Mouse (Mus musculus) spleen, adult 2 months (tissue): Measurements from ENCODE around the gene Pold4. TPM values are rescaled to one million over a fixed set of nuclear protein-coding genes. Genes with fewer than 3 reads are reported as not detected.

Experiments used
- DNase-seq, 2 experiments: peaks; one replicate each; pipeline versions ENCODE4 v3.0.0 to v3.0.0-alpha.2; 2012 to 2021; ENCODE audit warnings: low spot score in 2 of 2, low read depth in 1 of 2
- H3K27ac ChIP-seq: fragments of 200-500 bp; 2 replicates; pipeline ENCODE4 v1.5.1; 2012; ENCODE audit warnings: low read length, inconsistent platforms; ENCODE audit not compliant: insufficient read depth
- H3K27me3 ChIP-seq: fragments of 200-500 bp; 2 replicates; pipeline ENCODE4 v1.6.1; 2012; ENCODE audit warnings: mild to moderate bottlenecking, moderate library complexity, low read length, inconsistent platforms; ENCODE audit not compliant: control insufficient read depth, insufficient read depth
- H3K36me3 ChIP-seq: fragments of 200-500 bp; 2 replicates; pipeline ENCODE4 v1.6.1; 2012; ENCODE audit warnings: mild to moderate bottlenecking, low read length, inconsistent platforms; ENCODE audit not compliant: control insufficient read depth, insufficient read depth
- H3K4me1 ChIP-seq: fragments of 200-500 bp; 2 replicates; pipeline ENCODE4 v1.6.1; 2011; ENCODE audit warnings: inconsistent platforms; ENCODE audit not compliant: control insufficient read depth, insufficient read depth, insufficient read length
- H3K4me3 ChIP-seq: fragments of 200-500 bp; 2 replicates; pipeline ENCODE4 v1.5.1; 2011; ENCODE audit warnings: mild to moderate bottlenecking, inconsistent platforms; ENCODE audit not compliant: insufficient read depth, insufficient read length; ENCODE audit errors: extremely low read depth
- CTCF ChIP-seq: fragments of 200-500 bp; IDR thresholded peaks from 2 replicates; pipeline ENCODE4 v1.5.1; 2011; ENCODE audit warnings: mild to moderate bottlenecking, inconsistent platforms; ENCODE audit not compliant: insufficient read depth, insufficient read length, insufficient replicate concordance; ENCODE audit errors: extremely low read depth
- POLR2A ChIP-seq: fragments of 200-500 bp; IDR thresholded peaks from 2 replicates; pipeline ENCODE4 v1.6.1; 2011; ENCODE audit warnings: low read depth, low read length, inconsistent platforms
- WGBS: fragments of 180-500 bp; shearing (Covaris S2); methylation state at CpG from one replicate; pipeline ENCODE4 v1.1.7; 2018; 5-methylcytosine and 5-hydroxymethylcytosine counted together
- polyA plus RNA-seq: library from polyadenylated mRNA; depleted of rRNA; stranded (reverse); fragments of >200 nt; gene quantifications from 2 replicates; pipeline ENCODE4 v1.2.3, GENCODE M21; 2012

The Pold4 gene
- polyA plus RNA-seq, 1 experiment: 233 TPM

GRCm38 (mm10) chr19:4191528-4192250 lies 40.0 kb upstream of the Pold4 start, which contains the start of gene Ppp1ca:
TSS of gene Ppp1ca (plus strand) at chr19:4192065.
- 1% methylated on average over 39 of the region's 47 CpGs for WGBS
- TF ChIP-seq CTCF (peak; percentile 68; the same call in 1 of the 2 replicates), POLR2A (peak; percentile 92)
- DNase-seq: peak; percentile 91 to 98
- Histone ChIP-seq H3K4me1 (peaks cover 34% of the 10 kb centered on the region; the same call in 1 of the 2 replicates), H3K27ac (peak within 1 kb of the TSS; percentile 94), H3K36me3 (peaks cover 54% of the 10 kb centered on the region), H3K27me3 (no peaks in the 10 kb centered on the region), H3K4me3 (peak within 1 kb of the TSS; percentile 89)

DNA sequence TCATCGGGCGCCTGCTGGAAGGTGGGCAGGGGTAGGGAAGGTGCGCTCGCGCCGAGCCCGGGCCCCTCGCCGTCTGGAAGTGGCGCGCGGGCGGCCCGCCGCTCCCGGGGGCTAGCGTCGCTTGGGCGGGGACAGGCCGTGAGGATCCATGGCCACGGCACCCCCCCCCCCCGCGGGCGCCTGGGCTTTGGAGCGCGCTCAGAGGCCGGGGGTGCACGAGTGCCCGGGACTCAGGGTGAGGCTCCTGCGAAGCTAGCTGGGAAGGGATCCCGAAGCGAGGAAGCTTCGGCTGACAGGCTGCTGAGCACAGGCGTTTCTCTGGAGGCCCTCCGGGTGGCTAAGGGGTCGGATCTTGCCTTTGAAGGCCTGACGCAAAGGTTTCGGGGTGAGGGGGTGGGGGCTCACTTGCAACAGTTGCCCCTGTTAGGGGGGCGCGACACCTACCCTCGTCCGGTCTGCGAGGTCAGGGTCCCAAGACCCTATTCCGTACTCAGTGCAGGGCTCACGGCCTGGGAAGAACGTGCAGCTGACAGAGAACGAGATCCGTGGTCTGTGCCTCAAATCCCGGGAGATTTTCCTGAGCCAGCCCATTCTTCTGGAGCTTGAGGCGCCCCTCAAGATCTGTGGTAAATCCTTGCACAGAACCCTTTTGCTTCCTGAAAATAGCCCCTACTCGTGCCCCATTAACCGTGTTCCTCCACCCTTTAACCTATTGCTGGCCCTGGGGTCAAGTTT lies 39.3 kb upstream of the Pold4 start:
- peaks cover 53% of the 10 kb centered on the region for H3K36me3 ChIP-seq
- peaks cover 28% of the 10 kb centered on the region; the same call in 1 of the 2 replicates for H3K4me1 ChIP-seq
- peak overlapping the region; percentile 94 for H3K27ac ChIP-seq
- no peaks in the 10 kb centered on the region for H3K27me3 ChIP-seq
- H3K4me3 ChIP-seq: peak overlapping the region; percentile 89
- 1% methylated on average over 50 of the region's 52 CpGs for WGBS
- DNase-seq: no peak
- TF ChIP-seq CTCF (no peak), POLR2A (no peak)

DNA sequence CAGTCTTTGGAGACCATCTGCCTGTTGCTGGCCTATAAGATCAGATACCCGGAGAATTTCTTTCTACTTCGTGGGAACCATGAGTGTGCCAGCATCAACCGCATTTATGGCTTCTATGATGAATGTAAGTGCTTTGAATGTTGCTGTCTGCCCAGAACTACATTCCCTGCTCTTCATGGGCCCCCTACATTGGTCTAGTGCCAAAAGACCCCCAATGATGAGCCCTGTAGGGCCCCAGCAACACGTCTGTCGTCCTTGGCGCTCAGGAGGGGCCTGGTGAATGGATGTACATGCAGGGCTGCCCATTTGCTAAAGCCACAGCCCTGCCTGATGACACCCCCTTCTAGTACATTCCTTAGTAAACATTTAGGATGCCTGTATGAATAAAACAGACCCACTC lies 38.6 kb upstream of the Pold4 start:
- DNase-seq: no peak
- H3K4me3 ChIP-seq: peak overlapping the region; percentile 89
- 50% methylated on average over 6 of the region's 6 CpGs for WGBS
- H3K4me1 ChIP-seq: peaks cover 21% of the 10 kb centered on the region; the same call in 1 of the 2 replicates
- TF ChIP-seq CTCF (no peak), POLR2A (no peak)
- H3K36me3 ChIP-seq: peaks cover 48% of the 10 kb centered on the region
- no peaks in the 10 kb centered on the region for H3K27me3 ChIP-seq
- peak overlapping the region; percentile 94 for H3K27ac ChIP-seq

DNA sequence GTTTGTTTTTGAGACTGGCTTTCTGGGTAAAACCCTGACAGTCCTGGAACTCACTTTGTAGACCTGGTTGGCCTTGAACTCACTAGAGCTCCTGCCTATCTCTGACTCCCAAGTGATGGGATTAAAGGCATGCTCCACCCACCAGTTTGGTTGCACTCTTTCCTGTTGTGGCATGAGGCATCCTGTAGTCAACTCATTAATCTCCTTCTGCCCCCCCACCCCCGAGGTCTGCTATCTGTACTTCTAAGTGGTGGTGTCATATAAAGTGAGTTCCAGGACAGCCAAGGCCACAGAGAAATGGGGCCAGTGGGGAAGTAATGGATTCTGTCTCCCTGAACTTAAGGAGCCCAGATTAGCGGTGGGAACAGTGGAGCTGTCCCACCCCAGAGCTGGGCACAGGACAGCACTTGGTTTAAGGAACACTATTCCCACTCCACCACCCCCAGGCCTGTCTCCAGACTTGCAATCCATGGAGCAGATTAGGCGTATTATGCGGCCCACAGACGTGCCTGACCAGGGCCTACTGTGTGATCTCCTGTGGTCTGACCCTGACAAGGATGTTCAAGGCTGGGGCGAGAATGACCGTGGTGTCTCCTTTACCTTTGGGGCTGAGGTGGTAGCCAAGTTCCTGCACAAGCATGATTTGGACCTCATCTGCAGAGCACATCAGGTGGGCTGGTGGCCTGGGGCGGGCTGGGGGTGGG lies 37.5 kb upstream of the Pold4 start:
- Histone ChIP-seq H3K36me3 (peaks cover 42% of the 10 kb centered on the region), H3K27me3 (no peaks in the 10 kb centered on the region), H3K27ac (peak overlapping the region; percentile 8; the same call in 1 of the 2 replicates), H3K4me1 (peaks cover 13% of the 10 kb centered on the region; the same call in 1 of the 2 replicates), H3K4me3 (no peak overlapping the region)
- TF ChIP-seq POLR2A: no peak
- no peak for TF ChIP-seq CTCF
- DNase-seq: no peak
- 84% methylated on average over 8 of the region's 8 CpGs for WGBS

DNA sequence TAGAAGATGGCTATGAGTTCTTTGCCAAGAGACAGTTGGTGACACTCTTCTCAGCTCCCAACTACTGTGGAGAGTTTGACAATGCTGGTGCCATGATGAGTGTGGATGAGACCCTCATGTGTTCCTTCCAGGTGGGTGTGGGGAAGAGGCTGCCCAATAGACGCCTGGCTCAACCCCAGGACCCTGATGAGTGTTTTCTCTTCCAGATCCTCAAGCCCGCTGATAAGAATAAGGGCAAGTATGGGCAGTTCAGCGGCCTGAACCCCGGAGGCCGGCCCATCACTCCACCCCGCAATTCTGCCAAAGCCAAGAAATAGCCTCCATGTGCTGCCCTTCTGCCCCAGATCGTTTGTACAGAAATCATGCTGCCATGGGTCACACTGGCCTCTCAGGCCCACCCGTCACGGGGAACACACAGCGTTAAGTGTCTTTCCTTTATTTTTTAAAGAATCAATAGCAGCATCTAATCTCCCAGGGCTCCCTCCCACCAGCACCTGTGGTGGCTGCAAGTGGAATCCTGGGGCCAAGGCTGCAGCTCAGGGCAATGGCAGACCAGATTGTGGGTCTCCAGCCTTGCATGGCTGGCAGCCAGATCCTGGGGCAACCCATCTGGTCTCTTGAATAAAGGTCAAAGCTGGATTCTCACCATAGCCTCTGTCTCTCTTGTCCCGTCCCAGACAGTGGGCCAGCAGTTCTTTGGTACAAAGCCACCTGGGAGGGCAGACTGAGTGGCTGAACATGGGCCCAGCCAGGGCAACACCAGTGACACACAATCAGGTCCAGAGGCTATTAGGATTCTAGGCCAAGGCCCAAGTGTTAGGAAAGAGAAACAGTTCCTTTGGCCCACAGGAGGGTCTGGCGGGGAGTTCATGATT lies 36.7 kb upstream of the Pold4 start:
- no peak for DNase-seq
- no peak overlapping the region for H3K4me3 ChIP-seq
- H3K4me1 ChIP-seq: peaks cover 14% of the 10 kb centered on the region; the same call in 1 of the 2 replicates
- 87% methylated on average over 12 of the region's 12 CpGs for WGBS
- H3K27me3 ChIP-seq: no peaks in the 10 kb centered on the region
- no peak overlapping the region for H3K27ac ChIP-seq
- peaks cover 40% of the 10 kb centered on the region for H3K36me3 ChIP-seq
- TF ChIP-seq CTCF: no peak
- no peak for TF ChIP-seq POLR2A

DNA sequence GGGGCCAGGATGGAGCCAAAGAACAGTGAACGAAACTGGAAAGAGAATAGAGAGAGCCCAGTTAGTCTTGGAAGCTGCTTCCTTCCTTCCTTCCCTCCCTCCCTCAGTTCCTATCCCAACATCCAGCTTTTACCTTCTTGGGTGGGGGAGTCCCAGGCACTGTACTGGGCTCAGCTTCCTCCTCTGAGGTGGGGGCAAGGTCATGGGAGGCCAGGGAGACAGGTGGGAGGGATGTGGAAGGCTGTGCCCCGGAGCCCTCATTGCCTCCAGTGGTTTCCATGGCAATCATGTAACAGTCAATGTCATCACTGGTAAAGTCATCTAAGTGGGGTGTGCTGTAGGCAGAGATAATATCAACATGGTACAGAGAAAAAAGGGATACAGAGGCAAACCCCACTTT lies 35.7 kb upstream of the Pold4 start:
- Histone ChIP-seq H3K36me3 (peaks cover 40% of the 10 kb centered on the region), H3K4me1 (peaks cover 23% of the 10 kb centered on the region; the same call in 1 of the 2 replicates), H3K27me3 (no peaks in the 10 kb centered on the region), H3K27ac (peak overlapping the region; percentile 11; the same call in 1 of the 2 replicates), H3K4me3 (no peak overlapping the region)
- TF ChIP-seq CTCF: no peak
- no peak for TF ChIP-seq POLR2A
- WGBS: 49% methylated on average over 2 of the region's 2 CpGs
- DNase-seq: no peak
